Mouse (Mus musculus) CH12.LX (cell line): ENCODE measurements around the gene Nt5c2.

ENCODE experiments used
- CHD1 ChIP-seq: IDR thresholded peaks from 2 replicates; pipeline ENCODE4 v1.6.1; 2012; ENCODE audit warnings: low read depth, low read length, improper control_type of control experiment, inconsistent platforms
- CTCF ChIP-seq, 2 experiments: IDR thresholded peaks in 1 of 2; conservative IDR thresholded peaks in 1 of 2; 2 replicates each; pipeline ENCODE4 v1.5.1; 2011 to 2012; ENCODE audit warnings: low read depth in 2 of 2, low read length in 2 of 2, improper control_type of control experiment in 1 of 2, inconsistent platforms in 1 of 2, mild to moderate bottlenecking in 1 of 2, moderate library complexity in 1 of 2
- E2F4 ChIP-seq: IDR thresholded peaks from 2 replicates; pipeline ENCODE4 v1.6.1; 2011; ENCODE audit warnings: low read depth, low read length, improper control_type of control experiment; ENCODE audit not compliant: insufficient replicate concordance
- HCFC1 ChIP-seq: IDR thresholded peaks from 2 replicates; pipeline ENCODE4 v1.6.1; 2012; ENCODE audit warnings: low read depth, mild to moderate bottlenecking, inconsistent platforms, low read length, improper control_type of control experiment
- MAX ChIP-seq: IDR thresholded peaks from 2 replicates; pipeline ENCODE4 v1.6.1; 2011; ENCODE audit warnings: low read length, improper control_type of control experiment
- POLR2A ChIP-seq: IDR thresholded peaks from 2 replicates; pipeline ENCODE4 v1.6.1; 2011; ENCODE audit warnings: low read depth, mild to moderate bottlenecking, improper control_type of control experiment, low read length
- ZNF384 ChIP-seq: IDR thresholded peaks from 2 replicates; pipeline ENCODE4 v1.6.1; 2012; ENCODE audit warnings: low read depth, low read length, improper control_type of control experiment, inconsistent platforms

- TF ChIP-seq CTCF (conservative IDR thresholded peaks at IDR 0.05 in 1 of 2, IDR thresholded peaks at IDR 0.05 in 1 of 2; ENCODE audit: low read depth in 2 of 2, low read length in 2 of 2): no peak
- TF ChIP-seq MAX: no peak
- no peak for TF ChIP-seq HCFC1
- TF ChIP-seq E2F4: no peak
- TF ChIP-seq ZNF384: no peak
- TF ChIP-seq POLR2A: no peak
- TF ChIP-seq CHD1: no peak
Measured at GRCm38 (mm10) chr19:46835339-46835738, 179.6 kb downstream of the Nt5c2 start.
